Mouse (Mus musculus): Measurements from ENCODE around the gene Ccdc160. TPM values are rescaled to one million over a fixed set of nuclear protein-coding genes. Genes with fewer than 3 reads are reported as not detected.

Gene Ccdc160
- 10 to 100 TPM; 23.5 to 51.4 (median 36.7) TPM for total RNA-seq (2022)

- DNase-seq: peak; percentile 69
Observed at GRCm38 (mm10) chrX:52790980-52791593, at the start of gene Ccdc160. Gene Ccdc160 (plus strand): TSS chrX:52791200.

- no peak for DNase-seq
Observed at GRCm38 (mm10) chrX:52743781-52744180, 47.2 kb upstream of the Ccdc160 start.

- no peak for DNase-seq
Observed at GRCm38 (mm10) chrX:52744201-52745051, 46.6 kb upstream of the Ccdc160 start.

GRCm38 (mm10) chrX:52745462-52745861 is 45.5 kb upstream of the Ccdc160 start:
- DNase-seq: no peak

GRCm38 (mm10) chrX:52745917-52746316 is 45.1 kb upstream of the Ccdc160 start:
- no peak for DNase-seq

- no peak for DNase-seq
Observed at GRCm38 (mm10) chrX:52746849-52747248, 44.2 kb upstream of the Ccdc160 start.

GRCm38 (mm10) chrX:52753491-52754085 is 37.4 kb upstream of the Ccdc160 start:
- DNase-seq: no peak

- DNase-seq: no peak
Observed at GRCm38 (mm10) chrX:52757164-52757563, 33.8 kb upstream of the Ccdc160 start.

- no peak for DNase-seq
Observed at GRCm38 (mm10) chrX:52759232-52759631, 31.8 kb upstream of the Ccdc160 start.

GRCm38 (mm10) chrX:52760191-52760945 is 30.6 kb upstream of the Ccdc160 start:
- no peak for DNase-seq

GRCm38 (mm10) chrX:52762221-52762620 is 28.8 kb upstream of the Ccdc160 start:
- no peak for DNase-seq

- no peak for DNase-seq
Observed at GRCm38 (mm10) chrX:52775973-52776372, 15.0 kb upstream of the Ccdc160 start.

- DNase-seq: no peak
Observed at GRCm38 (mm10) chrX:52777671-52778070, 13.3 kb upstream of the Ccdc160 start.

GRCm38 (mm10) chrX:52783898-52784297 is 7.1 kb upstream of the Ccdc160 start:
- DNase-seq: no peak

- no peak for DNase-seq
Observed at GRCm38 (mm10) chrX:52791944-52792719, 1.1 kb downstream of the Ccdc160 start.

GRCm38 (mm10) chrX:52792861-52793260 is 1.9 kb downstream of the Ccdc160 start:
- no peak for DNase-seq

GRCm38 (mm10) chrX:52795816-52796215 is 4.8 kb downstream of the Ccdc160 start:
- no peak for DNase-seq

- no peak for DNase-seq
Observed at GRCm38 (mm10) chrX:52797031-52797625, 6.1 kb downstream of the Ccdc160 start.

GRCm38 (mm10) chrX:52798255-52798654 is 7.3 kb downstream of the Ccdc160 start:
- DNase-seq: no peak

GRCm38 (mm10) chrX:52799566-52799965 is 8.6 kb downstream of the Ccdc160 start:
- DNase-seq: no peak

GRCm38 (mm10) chrX:52819338-52819737 is 28.3 kb downstream of the Ccdc160 start:
- DNase-seq: no peak

Data from adrenal gland, adult 8-10 months (tissue).